Mouse (Mus musculus): ENCODE results near the gene Svopl.

Svopl gene

DNA sequence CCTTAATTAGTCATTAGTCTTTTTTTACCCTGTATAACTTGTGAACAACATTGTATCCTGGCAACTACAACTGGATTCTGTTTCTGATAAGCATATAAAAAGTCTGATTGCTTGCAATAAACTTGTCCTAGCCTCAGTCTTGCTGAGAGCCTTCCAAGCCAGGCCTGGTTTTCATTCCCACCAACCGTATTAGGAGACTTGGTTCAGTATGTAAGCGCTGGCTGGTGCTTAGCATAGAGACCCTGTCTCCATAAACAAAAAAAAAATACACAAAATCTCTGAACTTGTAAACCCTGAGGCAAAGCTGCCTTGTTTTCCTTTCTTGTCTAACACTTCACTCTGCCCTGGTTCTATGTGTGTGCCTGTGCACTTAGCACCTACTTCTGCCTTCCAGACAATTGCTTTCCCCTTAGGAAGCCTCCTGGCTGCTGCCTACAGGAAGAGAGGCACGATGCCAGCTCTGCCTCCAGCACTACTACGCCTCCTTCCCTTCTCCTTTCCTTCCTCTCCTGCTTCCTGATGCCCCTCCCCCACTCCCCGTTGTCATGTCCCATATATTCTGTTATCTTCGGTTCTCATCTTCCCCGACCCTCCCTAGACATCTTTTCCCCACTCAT lies 14.8 kb downstream of the Svopl start:
- peak; percentile 7 for DNase-seq (ENCODE audit: low spot score)

- no peak for DNase-seq (ENCODE audit: low spot score)
These were observed 18.6 kb downstream of the Svopl start for GRCm38 (mm10) chr6:38028205-38028604.

DNA sequence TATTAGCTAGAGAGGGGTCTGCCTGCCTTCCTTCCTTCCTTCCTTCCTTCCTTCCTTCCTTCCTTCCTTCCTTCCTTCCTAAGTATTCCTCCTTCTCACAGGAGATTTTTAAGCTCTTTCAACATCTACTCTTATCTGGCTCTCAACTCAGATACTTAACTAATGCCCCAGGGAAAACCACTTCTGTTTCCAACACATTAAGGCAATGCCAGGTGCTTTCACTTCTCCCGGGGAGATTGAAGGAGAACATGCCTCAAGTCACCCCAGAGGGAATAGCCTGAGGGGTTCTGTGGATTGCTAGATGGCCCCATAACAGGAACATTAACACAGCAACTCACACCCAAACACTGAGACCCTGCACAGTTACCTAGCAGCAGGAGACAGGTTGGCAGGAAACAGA lies 19.0 kb downstream of the Svopl start:
- no peak for DNase-seq (ENCODE audit: low spot score)

DNA sequence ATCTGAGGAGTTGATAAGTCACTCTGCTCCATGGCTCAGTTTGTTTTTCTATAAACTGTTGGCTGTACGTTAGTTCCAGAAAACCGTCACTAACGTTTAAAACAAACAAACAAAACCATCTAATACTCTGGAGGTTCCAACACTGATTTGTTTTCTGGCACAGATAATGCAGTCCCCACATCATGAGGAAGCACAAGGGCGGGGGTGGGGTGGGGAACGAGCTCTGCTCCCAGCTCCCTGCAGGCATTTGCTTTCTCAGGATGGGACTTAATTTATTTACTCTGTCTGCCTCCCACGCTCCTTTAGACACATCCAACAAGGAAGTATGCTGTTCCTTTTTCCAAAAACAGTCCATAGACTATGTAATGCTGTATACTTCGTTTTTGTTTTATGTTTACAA lies 23.5 kb downstream of the Svopl start:
- no peak for DNase-seq (ENCODE audit: low spot score)

- no peak for DNase-seq (ENCODE audit: low spot score)
These were observed 25.4 kb downstream of the Svopl start for GRCm38 (mm10) chr6:38021406-38021805.

DNA sequence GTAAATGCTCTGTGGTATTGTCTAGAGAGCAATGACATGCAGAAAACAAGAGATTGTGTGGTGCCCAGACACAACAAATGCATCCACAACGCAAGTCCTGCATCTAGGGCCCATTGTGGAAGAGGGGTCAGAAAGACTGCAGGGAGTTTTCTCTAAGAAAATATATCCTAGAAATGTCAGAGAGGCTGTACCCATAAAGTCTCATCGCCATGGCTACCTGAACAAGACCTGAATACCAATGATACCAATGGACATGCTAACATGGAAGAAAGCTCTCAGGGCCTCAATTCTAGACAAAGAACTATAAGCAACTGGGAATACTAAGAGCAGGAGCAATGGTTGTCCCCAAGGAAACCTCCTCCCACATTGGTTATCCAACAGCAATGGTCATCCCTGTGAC lies 34.0 kb downstream of the Svopl start:
- no peak for DNase-seq (ENCODE audit: low spot score)

- peak; percentile 5 for DNase-seq (ENCODE audit: low spot score)
These were observed 39.3 kb downstream of the Svopl start for GRCm38 (mm10) chr6:38007459-38007858.

DNA sequence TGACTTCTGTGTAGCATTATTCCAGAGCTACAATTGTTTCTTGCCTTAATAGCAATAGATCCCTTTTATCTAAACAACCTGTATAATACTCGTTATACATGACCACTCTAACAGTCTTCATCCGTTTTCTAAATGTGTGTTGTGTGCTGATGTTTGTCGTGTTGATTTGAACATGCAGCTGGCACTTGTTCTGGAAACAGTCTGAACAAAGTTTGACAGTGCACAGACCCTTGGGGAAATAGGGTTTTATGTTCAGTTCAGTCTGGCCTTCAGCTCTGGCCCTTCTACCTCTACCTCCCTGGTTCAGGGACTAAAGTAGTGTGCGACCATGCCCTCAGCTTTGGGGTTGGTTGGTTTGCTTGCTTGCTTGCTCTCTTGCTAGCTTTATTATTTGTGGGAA lies 79.4 kb downstream of the Svopl start:
- DNase-seq (ENCODE audit: low spot score) = no peak

GRCm38 (mm10) chr6:37951306-37951705 lies 95.5 kb downstream of the Svopl start:
- DNase-seq (ENCODE audit: low spot score) = no peak

- no peak for DNase-seq (ENCODE audit: low spot score)
These were observed 110.3 kb downstream of the Svopl start for GRCm38 (mm10) chr6:37936498-37936897.
